Mouse (Mus musculus) C2C12 (cell line): ENCODE measurements around the gene Bhlhe40. TPM values are rescaled to one million over a fixed set of nuclear protein-coding genes. Genes with fewer than 3 reads are reported as not detected.

Experiments
- H3K27me3 ChIP-seq: one replicate; pipeline ENCODE4 v1.6.1; 2011; ENCODE audit not compliant: control insufficient read depth, insufficient read depth, insufficient read length
- H3K36me3 ChIP-seq: one replicate; pipeline ENCODE4 v1.6.1; 2011; ENCODE audit not compliant: control insufficient read depth, insufficient read depth
- H3K4me3 ChIP-seq: one replicate; pipeline ENCODE4 v1.5.1; 2011; ENCODE audit warnings: mild to moderate bottlenecking, control low read depth; ENCODE audit not compliant: poor library complexity, insufficient read depth, severe bottlenecking
- H3K79me2 ChIP-seq: one replicate; pipeline ENCODE4 v1.6.1; 2011; ENCODE audit not compliant: control insufficient read depth, insufficient read depth
- H3K79me3 ChIP-seq: one replicate; pipeline ENCODE4 v1.6.1; 2011; ENCODE audit warnings: low read depth, control low read depth
- H3ac ChIP-seq: one replicate; pipeline ENCODE3; 2011; ENCODE audit warnings: low read depth; ENCODE audit not compliant: control insufficient read depth, insufficient read length
- CEBPB ChIP-seq: IDR thresholded peaks from one replicate; pipeline ENCODE4 v1.6.1; 2011; ENCODE audit warnings: low read depth, mild to moderate bottlenecking, control low read depth, moderate library complexity
- CTCF ChIP-seq: IDR thresholded peaks from one replicate; pipeline ENCODE4 v1.5.1; 2011; ENCODE audit not compliant: control insufficient read depth, insufficient read depth, insufficient read length
- FOSL1 ChIP-seq: IDR thresholded peaks from one replicate; pipeline ENCODE4 v1.8.0; 2011; ENCODE audit warnings: mild to moderate bottlenecking, low read length; ENCODE audit not compliant: poor library complexity, insufficient read depth, severe bottlenecking
- MAX ChIP-seq: IDR thresholded peaks from one replicate; pipeline ENCODE4 v1.6.1; 2011; ENCODE audit warnings: mild to moderate bottlenecking, control low read depth
- MYOD1 ChIP-seq: IDR thresholded peaks from one replicate; pipeline ENCODE4 v1.6.1; 2011; ENCODE audit warnings: low read depth; ENCODE audit not compliant: control insufficient read depth, insufficient read length
- MYOG ChIP-seq: IDR thresholded peaks from one replicate; pipeline ENCODE4 v1.6.1; 2011; ENCODE audit not compliant: control insufficient read depth, insufficient read length; ENCODE audit errors: extremely low read depth
- USF1 ChIP-seq: IDR thresholded peaks from one replicate; pipeline ENCODE4 v1.6.1; 2011; ENCODE audit warnings: low read depth, mild to moderate bottlenecking, control low read depth, moderate library complexity
- polyA plus RNA-seq: library from polyadenylated mRNA; unstranded; fragments of >200 nt; fragmentation: generic; extraction: Trizol; gene quantifications from one replicate; pipeline ENCODE4 v1.2.1, GENCODE M21; 2012; ENCODE audit warnings: missing spikeins

Gene Bhlhe40
- polyA plus RNA-seq, 1 experiment = 15.3 TPM

GRCm38 (mm10) chr6:108655861-108656260 lies 4.6 kb upstream of the Bhlhe40 start:
- TF ChIP-seq MYOG (no peak), MYOD1 (no peak), FOSL1 (no peak), CEBPB (no peak), MAX (no peak), USF1 (no peak), CTCF (no peak)
- Histone ChIP-seq H3ac (no peak overlapping the region), H3K79me3 (peaks cover 1% of the 10 kb centered on the region), H3K36me3 (no peaks in the 10 kb centered on the region), H3K27me3 (no peaks in the 10 kb centered on the region), H3K79me2 (peaks cover 4% of the 10 kb centered on the region), H3K4me3 (no peak overlapping the region)

GRCm38 (mm10) chr6:108658051-108658415 lies 2.4 kb upstream of the Bhlhe40 start:
- H3ac ChIP-seq = no peak overlapping the region
- H3K36me3 ChIP-seq = peaks cover 2% of the 10 kb centered on the region
- no peak overlapping the region for H3K4me3 ChIP-seq
- peaks cover 17% of the 10 kb centered on the region for H3K79me3 ChIP-seq
- TF ChIP-seq FOSL1 = no peak
- no peak for TF ChIP-seq MYOD1
- no peak for TF ChIP-seq MAX
- no peak for TF ChIP-seq MYOG
- TF ChIP-seq CTCF = no peak
- TF ChIP-seq USF1 = no peak
- no peak for TF ChIP-seq CEBPB
- H3K79me2 ChIP-seq = peaks cover 26% of the 10 kb centered on the region
- H3K27me3 ChIP-seq = no peaks in the 10 kb centered on the region

DNA sequence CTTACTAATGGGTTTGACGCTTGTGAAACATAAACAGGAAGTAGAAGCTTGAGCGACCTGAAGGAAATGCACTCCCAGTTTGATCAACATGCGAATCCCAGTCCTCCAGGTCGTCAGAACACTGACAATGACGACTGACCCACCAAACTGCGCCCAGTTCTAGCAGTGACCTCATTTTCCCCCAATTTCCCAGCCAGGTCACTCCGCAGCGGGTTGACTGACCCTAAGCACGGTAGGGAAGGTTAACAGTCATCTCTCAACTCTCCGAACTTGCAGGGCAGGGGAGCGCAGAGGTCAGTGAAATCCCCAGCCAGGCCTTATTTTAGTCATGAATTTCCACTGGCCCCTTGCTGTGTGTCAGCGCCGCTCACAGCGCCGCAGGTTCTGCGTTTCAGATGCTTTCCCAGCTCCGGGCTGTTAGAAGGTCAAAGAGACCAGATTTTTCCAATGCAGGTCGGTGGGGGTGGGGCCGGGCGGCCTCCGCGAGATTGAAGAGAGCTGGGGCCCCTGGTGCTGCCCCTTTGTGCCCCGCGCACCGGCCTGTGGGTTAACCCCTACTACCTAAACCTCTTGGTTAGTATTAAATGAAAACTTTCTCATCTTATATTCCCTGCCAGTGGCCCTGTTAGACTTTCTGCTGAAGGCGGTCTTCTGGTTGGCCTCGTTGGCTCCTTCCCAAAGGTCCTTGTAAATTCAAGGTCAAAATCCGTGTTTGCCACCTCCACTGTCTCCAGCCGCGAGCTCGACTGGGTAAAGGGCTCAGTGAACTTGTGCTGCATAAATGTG lies 1.8 kb upstream of the Bhlhe40 start:
- Histone ChIP-seq H3K4me3 (peak overlapping the region; percentile 23), H3K27me3 (no peaks in the 10 kb centered on the region), H3K36me3 (peaks cover 8% of the 10 kb centered on the region), H3ac (peak overlapping the region; percentile 62), H3K79me3 (peaks cover 22% of the 10 kb centered on the region), H3K79me2 (peaks cover 32% of the 10 kb centered on the region)
- no peak for TF ChIP-seq MYOG
- no peak for TF ChIP-seq FOSL1
- no peak for TF ChIP-seq USF1
- TF ChIP-seq CTCF = no peak
- TF ChIP-seq MYOD1 = no peak
- no peak for TF ChIP-seq MAX
- TF ChIP-seq CEBPB = no peak

GRCm38 (mm10) chr6:108659221-108659725 lies 1.2 kb upstream of the Bhlhe40 start:
- peaks cover 15% of the 10 kb centered on the region for H3K36me3 ChIP-seq
- peak overlapping the region; percentile 71 for H3ac ChIP-seq
- H3K27me3 ChIP-seq = no peaks in the 10 kb centered on the region
- H3K4me3 ChIP-seq = peak overlapping the region; percentile 23
- H3K79me3 ChIP-seq = peaks cover 28% of the 10 kb centered on the region
- H3K79me2 ChIP-seq = peaks cover 38% of the 10 kb centered on the region
- TF ChIP-seq MYOD1 (no peak), CEBPB (peak; percentile 80), MYOG (no peak), USF1 (peak; percentile 51), FOSL1 (no peak), MAX (no peak), CTCF (peak; percentile 7)

- no peaks in the 10 kb centered on the region for H3K27me3 ChIP-seq
- TF ChIP-seq MAX = no peak
- TF ChIP-seq CEBPB = no peak
- TF ChIP-seq USF1 = no peak
- TF ChIP-seq MYOD1 = no peak
- TF ChIP-seq FOSL1 = no peak
- TF ChIP-seq MYOG = no peak
- TF ChIP-seq CTCF = no peak
- peak overlapping the region; percentile 71 for H3ac ChIP-seq
Measured at GRCm38 (mm10) chr6:108659726-108660205, 663 bp upstream of the Bhlhe40 start.

More at GRCm38 (mm10) chr6:108659726-108660205, 663 bp upstream of the Bhlhe40 start:
- H3K4me3 ChIP-seq = peak overlapping the region; percentile 28
- H3K79me2 ChIP-seq = peaks cover 43% of the 10 kb centered on the region
- H3K36me3 ChIP-seq = peaks cover 19% of the 10 kb centered on the region
- H3K79me3 ChIP-seq = peaks cover 31% of the 10 kb centered on the region
